11 mouse cellular contexts compared by ENCODE assay signal in genomic region chr16:32487234-32488111, GRCm38 (mm10). TPM values are rescaled to one million over a fixed set of nuclear protein-coding genes. Genes with fewer than 3 reads are reported as not detected.
DNase-seq lines count a peak whose midpoint lies in the region; TF ChIP-seq lines count a peak whose summit lies in the region.
"Had no signal": no experiment of that assay in that cellular context is flagged by ENCODE, and none has a peak within 500 bp of the region (broad histone marks: within the 10 kb centered on the region; RNA-seq: fewer than 3 reads in every experiment).

Slc51a (minus strand) TSS chr16:32487879.

- H3K4me3 ChIP-seq in C2C12 (ENCODE audit: insufficient read depth, poor library complexity, severe bottlenecking) = no peak within 1 kb of the TSS
- 0 out of 2 replicates have a peak within 1 kb of the TSS, but pooled peaks have one; percentile 4 for H3K4me3 ChIP-seq in E14TG2a.4 (replicated peaks; ENCODE audit: low read length)
- H3K4me3 ChIP-seq: embryonic facial prominence, embryonic 12.5 days; limb, embryonic 15.5 days; midbrain, embryonic 13.5 days had no signal

- no peaks in the 10 kb centered on the region for H3K79me2 ChIP-seq in C2C12 (ENCODE audit: control insufficient read depth, insufficient read depth)

- H3K4me1 ChIP-seq in E14TG2a.4 (replicated peaks; ENCODE audit: low read depth, low read length) = peaks cover 28% of the 10 kb centered on the region
- H3K4me1 ChIP-seq: limb, embryonic 15.5 days; midbrain, embryonic 13.5 days had no signal

- H3K27me3 ChIP-seq in C2C12 (ENCODE audit: control insufficient read depth, insufficient read depth, insufficient read length) (peaks cover 18% of the 10 kb centered on the region), E14TG2a.4 (ENCODE audit: insufficient read depth, low read length) (no peaks in the 10 kb centered on the region)
- H3K27me3 ChIP-seq: embryonic facial prominence, embryonic 12.5 days; limb, embryonic 15.5 days; midbrain, embryonic 13.5 days had no signal

- H3K36me3 ChIP-seq in C2C12 (ENCODE audit: control insufficient read depth, insufficient read depth) (no peaks in the 10 kb centered on the region), E14TG2a.4 (ENCODE audit: insufficient read depth, low read length) (peaks cover 2% of the 10 kb centered on the region; the same call in 1 of the 2 replicates)
- H3K36me3 ChIP-seq: embryonic facial prominence, embryonic 12.5 days; limb, embryonic 15.5 days; midbrain, embryonic 13.5 days had no signal

- peaks cover 44% of the 10 kb centered on the region for H3K9me3 ChIP-seq in E14TG2a.4 (ENCODE audit: low read length)
- H3K9me3 ChIP-seq: embryonic facial prominence, embryonic 12.5 days; limb, embryonic 15.5 days; midbrain, embryonic 13.5 days had no signal

- H3K79me3 ChIP-seq in C2C12 (ENCODE audit: low read depth) = no peaks in the 10 kb centered on the region

- TF ChIP-seq CTCF in C2C12 (IDR thresholded peaks at IDR 0.05; ENCODE audit: control insufficient read depth, insufficient read depth, insufficient read length) (no peak), E14TG2a.4 (conservative IDR thresholded peaks at IDR 0.05; ENCODE audit: low read length) (no peak)

- peak; percentile 37 to 41 for DNase-seq in heart, postnatal 10 days
- DNase-seq in liver = peak; percentile 75
- no peak for DNase-seq in right cerebral cortex, adult 2 months (ENCODE audit: low spot score in 2 of 2)
- DNase-seq in testis, postnatal 10 days (ENCODE audit: low spot score) = no peak
- DNase-seq in adrenal gland, postnatal 25 days = no peak
- no peak for DNase-seq in frontal cortex, postnatal 14 days (ENCODE audit: low spot score in 2 of 2)

- no peak within 1 kb of the TSS for H3ac ChIP-seq in C2C12 (ENCODE audit: control insufficient read depth, insufficient read length, low read depth)

- intact Hi-C loops in heart, postnatal 10 days (cut with DNase I) = no loop called here

TF ChIP-seq in C2C12, 6 proteins besides CTCF, POLR2A, EP300 and RAD21:
- TF ChIP-seq CEBPB (IDR thresholded peaks at IDR 0.05; ENCODE audit: low read depth) (no peak), USF1 (IDR thresholded peaks at IDR 0.05; ENCODE audit: low read depth) (peak; percentile 8)
TF ChIP-seq in C2C12: peak in this region for 1.

RNA-seq across cellular contexts. Expression of gene Slc51a, which starts in this region (rescaled TPM):
- polyA plus RNA-seq in C2C12 (2012; fragmentation: generic; extraction: Trizol) = 0.14 TPM
- 1 to 10 TPM; 3.4 to 4.2 TPM for total RNA-seq in heart, postnatal 10 days (2021)
- not detected in 2 replicates for total RNA-seq in adrenal gland, postnatal 25 days (2021)

Comparison
In these comparisons a context has a peak if more than half of its experiments do, and no peak if none do; other contexts are left out.
1. DNase-seq: peak in heart, postnatal 10 days (2 of 2) and liver (single experiment); none in right cerebral cortex, adult 2 months (0 of 2), testis, postnatal 10 days (single experiment), adrenal gland, postnatal 25 days (single experiment) and frontal cortex, postnatal 14 days (0 of 2).